Mouse (Mus musculus): ENCODE results near the gene Lrch3.
A peak's percentile ranks its signal among the peaks of the same experiment; 100 is the strongest.
"Not testable (repeated sequence)": the region's sequence is repeated elsewhere in the genome, so short reads cannot be mapped to it uniquely, and the experiment has no call there.

Lrch3 gene

DNA sequence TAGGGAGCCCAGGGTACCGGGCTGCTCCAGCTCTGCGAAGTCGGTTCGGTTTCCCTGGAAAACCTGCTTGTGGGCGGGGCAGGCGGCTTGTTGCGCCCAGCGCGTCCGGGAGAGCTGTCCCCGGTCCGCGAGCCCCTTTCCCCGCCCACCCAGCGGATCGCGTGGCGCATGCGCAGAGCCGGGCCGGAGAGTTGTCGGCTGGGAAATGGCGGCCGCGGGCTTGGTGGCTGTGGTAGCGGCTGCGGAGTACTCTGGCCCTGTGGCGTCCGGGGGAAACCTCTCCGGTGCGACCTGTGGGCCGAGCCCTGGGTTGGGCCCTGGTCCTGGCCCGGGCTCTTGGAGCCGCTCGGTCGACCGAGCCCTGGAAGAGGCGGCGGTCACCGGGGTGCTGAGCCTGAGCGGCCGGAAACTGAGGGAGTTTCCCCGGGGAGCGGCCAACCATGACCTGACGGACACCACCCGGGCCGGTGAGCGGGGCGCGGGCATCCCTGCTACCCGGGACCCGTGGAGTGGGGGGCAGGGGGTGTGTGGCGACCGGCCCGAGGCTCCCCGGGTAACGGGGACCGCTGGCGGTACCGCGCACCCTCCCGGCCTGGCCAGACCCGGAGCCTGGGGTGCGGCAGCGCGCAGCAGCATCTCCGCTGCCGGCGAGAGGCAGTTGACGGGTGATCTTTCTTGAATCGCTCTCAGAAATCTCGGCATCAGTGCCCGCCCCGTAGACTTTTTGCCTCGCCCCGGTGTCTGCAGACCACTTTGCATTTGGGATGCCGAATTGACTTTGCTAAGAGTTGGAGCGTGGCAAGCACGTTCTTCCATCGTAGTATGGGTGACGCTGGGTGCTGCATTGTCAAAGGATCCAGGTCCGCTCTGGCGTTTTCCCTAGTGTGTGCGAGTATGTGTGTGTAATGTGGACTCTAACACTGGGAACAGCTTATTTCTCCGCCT lies at the start of gene Lrch3:
Gene Lrch3, plus strand, starts transcription at position 164 of the 945 bp plus-strand sequence.
- DNase-seq, result peak; percentile 98

DNA sequence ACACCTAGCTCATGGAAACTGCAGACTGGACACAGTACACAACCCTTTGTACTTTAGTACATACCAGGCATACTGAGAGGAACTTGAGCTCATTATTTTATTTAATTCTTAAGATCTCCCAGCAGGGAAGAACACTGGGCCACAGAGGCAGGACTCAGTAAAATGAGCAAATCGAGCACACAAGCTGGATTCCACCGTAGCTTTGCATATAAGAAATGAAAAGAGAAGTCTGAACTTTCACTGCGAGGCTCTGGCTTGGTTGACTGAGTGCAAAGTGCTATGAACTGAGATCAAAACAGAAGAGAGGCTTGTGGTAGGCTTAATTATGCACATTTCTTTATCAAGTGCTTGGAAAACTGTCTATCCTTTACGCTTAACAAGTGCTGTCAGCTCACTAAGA lies 48.5 kb upstream of the Lrch3 start:
- no peak for DNase-seq

GRCm38 (mm10) chr16:32866713-32867112 lies 47.2 kb upstream of the Lrch3 start:
- DNase-seq, result no peak

DNA sequence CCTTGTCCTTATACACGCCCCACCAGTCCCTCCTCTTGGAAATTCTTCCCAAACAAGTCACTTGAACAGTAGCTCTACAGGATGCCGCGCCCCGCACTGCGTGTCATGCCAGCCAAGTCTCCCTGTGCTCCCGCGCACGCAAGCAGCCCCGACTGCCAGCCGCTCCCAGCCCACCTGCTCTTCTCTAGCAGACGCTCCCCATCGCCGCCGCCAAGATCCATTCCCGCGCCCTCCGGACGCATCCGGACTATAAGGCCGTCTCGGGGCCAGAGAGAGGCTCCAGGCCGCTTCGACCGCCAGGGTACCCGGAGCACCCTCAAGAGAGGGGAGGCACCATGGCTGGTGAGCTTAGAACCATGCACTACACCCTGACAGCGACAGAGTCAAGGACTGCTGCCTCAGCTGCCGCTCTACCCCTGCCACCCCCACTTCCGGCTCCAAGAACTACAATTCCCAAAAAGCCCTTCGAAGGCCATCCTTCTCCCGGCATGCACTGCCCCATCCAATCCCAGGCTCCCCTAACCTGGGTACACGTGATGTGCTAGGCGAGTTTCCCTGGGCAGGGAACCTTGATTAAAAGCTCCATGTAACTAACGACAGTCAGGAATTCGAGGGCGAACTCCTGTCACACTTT lies 45.9 kb upstream of the Lrch3 start:
- peak; percentile 88 to 91 for DNase-seq

GRCm38 (mm10) chr16:32870231-32870630 lies 43.7 kb upstream of the Lrch3 start:
- peak in 1 of 2 experiments; percentile 6 for DNase-seq

- DNase-seq, result no peak
These were observed 40.5 kb upstream of the Lrch3 start for GRCm38 (mm10) chr16:32873366-32873765.

- not testable (repeated sequence) for DNase-seq
These were observed 38.6 kb upstream of the Lrch3 start for GRCm38 (mm10) chr16:32875281-32875680.

DNA sequence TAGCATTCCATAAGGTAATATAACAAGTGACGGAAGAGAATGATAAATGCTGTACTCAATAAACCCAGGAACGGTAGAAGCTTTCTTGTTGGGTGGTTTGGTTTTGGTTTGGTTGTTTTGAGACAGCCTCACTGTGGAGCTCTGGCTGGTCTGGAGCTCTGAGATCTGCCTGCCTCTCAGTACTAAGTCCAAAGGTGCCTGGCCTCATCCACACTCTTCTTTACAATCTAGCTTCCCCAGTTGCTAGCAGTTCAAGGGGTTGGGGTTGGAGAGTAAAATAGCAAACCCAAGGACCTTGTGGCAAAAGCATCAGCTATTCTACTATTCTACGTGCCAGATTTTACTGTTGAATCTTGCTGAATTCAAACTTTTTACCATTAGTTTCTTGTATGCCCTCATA lies 38.1 kb upstream of the Lrch3 start:
- DNase-seq, result no peak

DNA sequence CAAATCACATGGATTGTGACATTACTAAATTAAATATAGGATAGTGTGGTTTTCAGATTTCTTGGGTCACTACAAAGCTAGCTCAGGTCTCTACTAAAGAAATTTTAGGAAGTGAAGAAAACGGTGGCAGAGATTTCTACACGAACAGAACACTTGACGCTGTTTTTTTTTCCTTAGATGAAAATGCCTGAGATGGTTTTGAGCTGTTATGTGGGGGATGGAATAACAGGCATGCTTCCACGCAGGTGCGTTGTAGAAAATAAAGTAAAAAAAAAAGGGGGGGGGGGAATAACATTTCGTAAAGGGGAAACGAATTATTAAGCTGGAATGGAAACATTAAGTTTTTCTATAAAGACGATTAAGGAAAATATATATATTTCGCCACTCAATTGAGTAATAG lies 37.1 kb upstream of the Lrch3 start:
- no peak for DNase-seq

DNA sequence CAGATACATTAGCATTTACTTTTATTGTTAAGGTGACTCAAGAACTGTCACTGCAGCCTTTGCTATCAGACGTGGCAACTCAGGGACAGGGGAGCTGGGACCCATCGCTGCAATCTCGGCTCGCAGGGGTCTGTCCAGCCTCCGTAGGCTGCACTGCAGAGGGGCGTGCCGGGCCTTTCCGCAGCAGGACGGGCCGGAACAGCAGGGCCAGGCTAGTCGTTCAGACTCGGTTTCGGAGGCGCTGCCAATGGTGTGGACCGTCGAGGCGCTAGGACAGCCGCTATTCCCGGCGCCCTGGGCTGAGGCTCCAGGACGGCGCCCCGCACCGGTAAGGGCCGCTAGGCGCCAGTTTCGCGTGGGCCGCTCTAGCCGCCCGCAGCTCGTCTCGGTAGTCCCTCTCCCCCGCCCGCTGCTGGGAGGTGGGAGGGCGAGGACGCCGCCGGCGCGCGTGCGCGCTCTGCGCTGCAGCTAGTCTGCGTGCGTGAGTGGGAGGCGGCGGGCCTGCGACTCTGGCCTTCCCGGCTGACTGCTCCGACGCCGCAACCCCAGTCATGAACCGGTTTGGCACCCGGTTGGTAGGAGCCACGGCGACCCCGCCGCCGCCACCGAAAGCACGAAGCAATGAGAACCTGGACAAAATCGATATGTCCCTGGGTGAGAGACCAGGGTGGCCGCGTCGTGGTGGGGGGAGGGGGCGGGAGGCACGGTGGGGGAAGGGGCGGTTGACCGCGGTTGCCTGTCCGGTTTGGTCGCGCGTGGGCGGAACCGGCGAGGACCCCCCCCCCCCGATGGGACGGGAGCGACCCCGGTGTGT lies 36.4 kb upstream of the Lrch3 start, which contains the start of the genes Fyttd1 and Rubcn:
Gene Fyttd1, plus strand, starts transcription at position 158 of the 814 bp plus-strand sequence.
Gene Rubcn, minus strand, starts transcription at position 424 of the 814 bp plus-strand sequence.
- DNase-seq, result peak; percentile 97 to 98

DNA sequence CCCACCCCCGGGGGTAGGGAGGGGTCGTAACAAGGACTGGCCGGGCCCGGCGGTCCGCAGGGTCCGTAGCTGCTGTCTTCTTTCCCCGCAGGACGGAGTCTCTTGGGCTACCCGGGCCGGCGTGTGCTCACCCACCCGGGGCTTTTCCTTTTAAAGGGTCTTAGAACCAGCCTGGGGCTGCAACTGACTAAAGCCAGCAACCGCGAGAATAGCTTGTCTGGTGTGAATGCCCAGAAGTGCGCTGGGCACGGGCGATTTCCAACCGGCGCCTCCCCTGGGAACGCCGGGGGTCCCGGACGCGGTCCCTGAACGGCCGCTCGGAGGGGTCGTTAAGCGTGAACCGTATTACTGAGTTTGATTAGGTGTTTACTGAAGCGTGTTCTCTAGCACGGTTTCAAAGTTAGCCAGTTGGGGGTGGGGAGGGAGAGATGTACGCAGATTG lies 35.7 kb upstream of the Lrch3 start:
- DNase-seq, result peak in 1 of 2 experiments; percentile 38

- DNase-seq, result peak in 1 of 2 experiments; percentile 6
These were observed 34.7 kb upstream of the Lrch3 start for GRCm38 (mm10) chr16:32878972-32879926.

DNA sequence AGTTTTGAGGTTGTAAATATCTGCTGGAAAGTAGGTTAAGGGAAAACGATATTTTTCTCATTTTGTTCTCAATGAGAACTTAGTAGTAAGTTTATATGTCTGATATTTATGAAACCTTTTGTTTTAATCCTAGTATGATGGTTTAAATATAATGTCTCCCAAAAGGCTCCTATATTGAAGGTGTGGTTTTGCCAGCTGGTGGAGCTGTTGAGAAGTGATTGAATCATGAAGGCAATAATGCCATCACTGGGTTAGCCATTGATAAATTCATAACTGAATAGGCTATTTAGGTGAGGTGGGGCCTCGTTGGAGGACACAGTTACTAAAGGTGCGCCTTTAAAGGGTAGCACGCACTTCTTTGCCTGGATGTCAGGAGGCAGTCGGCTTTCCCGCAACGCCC lies 32.4 kb upstream of the Lrch3 start:
- no peak for DNase-seq

- no peak for DNase-seq
These were observed 25.9 kb upstream of the Lrch3 start for GRCm38 (mm10) chr16:32887996-32888395.

DNA sequence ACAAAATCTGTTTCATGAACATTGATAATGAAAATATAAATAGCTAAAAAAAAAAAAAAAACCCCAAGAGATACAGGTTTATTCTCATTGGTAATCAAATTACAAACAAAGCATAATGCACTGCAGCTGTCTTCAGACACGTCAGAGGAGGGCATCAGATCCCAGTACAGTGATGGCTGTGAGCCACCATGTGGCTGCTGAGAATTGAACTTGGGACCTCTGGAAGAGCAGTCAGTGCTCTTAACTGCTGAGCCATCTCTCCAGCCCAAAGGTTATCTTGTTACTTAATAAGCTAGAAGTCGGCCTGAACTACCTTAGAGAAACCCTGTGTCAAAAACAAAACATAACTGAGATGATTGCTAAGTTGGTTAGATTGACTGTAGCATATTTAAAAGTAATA lies 24.0 kb upstream of the Lrch3 start:
- no peak for DNase-seq

DNA sequence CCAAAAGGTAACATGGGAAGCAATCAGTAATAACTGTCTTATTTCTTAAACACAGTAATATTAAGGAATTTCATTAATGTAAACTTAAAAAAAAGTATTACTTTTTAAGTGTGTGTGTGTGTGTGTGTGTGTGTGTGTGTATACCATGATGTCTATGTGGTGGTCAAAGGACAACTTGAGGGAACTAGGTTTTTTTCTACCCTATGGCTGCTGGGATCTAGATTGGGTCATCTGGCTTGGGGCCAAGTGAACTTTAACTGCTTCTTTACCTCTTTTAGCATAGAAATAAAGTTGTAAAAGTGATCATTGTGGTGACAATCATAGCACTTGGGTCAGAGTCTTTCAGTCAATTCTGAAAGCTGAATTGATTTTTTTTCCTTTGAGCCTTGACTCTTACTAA lies 17.8 kb upstream of the Lrch3 start:
- no peak for DNase-seq

- no peak for DNase-seq
These were observed 12.4 kb upstream of the Lrch3 start for GRCm38 (mm10) chr16:32901360-32902050.

GRCm38 (mm10) chr16:32902051-32902428 lies 11.9 kb upstream of the Lrch3 start:
- DNase-seq, result no peak

DNA sequence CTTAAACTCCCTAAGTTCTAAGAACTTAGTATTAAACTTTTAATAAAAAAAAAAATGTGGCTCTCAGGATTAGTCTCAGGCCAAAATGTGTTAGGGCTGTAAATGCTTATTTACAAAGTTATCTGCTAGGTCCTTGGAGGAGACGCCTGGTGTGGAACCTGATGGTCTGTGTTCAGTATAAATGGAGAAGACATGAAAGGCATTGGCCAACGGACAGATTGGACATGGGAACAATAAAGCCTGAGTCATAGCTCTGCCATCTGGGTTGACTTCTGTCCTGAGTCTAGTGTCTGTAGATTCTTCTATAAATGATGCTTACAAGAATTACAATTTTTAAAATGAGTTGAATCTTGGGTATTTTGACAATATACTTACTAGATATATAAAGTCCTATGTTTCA lies 7.7 kb upstream of the Lrch3 start:
- DNase-seq, result no peak

- DNase-seq, result no peak
These were observed 7.2 kb upstream of the Lrch3 start for GRCm38 (mm10) chr16:32906727-32907126.

DNA sequence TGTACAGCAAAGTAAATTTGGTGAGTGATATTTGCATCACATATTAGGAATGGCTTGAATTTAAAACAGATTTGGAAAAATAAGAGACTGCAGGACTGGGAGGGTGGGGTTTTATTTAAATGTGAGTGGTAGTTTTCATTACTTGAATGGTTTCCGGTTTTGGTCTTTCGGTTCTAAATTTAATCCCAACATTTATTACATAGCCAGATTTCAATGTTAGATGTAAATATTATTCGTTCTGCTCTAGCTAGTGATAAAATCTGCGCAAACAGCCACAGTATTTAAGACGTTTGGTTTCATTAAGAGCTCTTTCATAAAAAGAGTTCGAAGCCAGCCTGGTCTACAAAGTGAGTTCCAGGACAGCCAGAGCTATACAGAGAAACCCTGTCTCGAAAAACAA lies 688 bp upstream of the Lrch3 start:
- no peak for DNase-seq
